Mouse (Mus musculus) bone marrow macrophage, adult 2 months (primary cell): Measurements from ENCODE around the gene Crtc1.

Experiments
- CTCF ChIP-seq: IDR thresholded peaks from 2 replicates; pipeline ENCODE4 v1.5.1; 2012; ENCODE audit warnings: low read depth, mild to moderate bottlenecking, low read length, moderate library complexity
- POLR2A ChIP-seq: IDR thresholded peaks from 2 replicates; pipeline ENCODE4 v1.6.1; 2012; ENCODE audit warnings: mild to moderate bottlenecking, low read depth, low read length, borderline replicate concordance

- no peak for TF ChIP-seq POLR2A
- TF ChIP-seq CTCF, result no peak
Observed at GRCm38 (mm10) chr8:70338931-70339330, 100.4 kb downstream of the Crtc1 start.
